ENCODE assay signal across 9 mouse cellular contexts in the genomic region with DNA sequence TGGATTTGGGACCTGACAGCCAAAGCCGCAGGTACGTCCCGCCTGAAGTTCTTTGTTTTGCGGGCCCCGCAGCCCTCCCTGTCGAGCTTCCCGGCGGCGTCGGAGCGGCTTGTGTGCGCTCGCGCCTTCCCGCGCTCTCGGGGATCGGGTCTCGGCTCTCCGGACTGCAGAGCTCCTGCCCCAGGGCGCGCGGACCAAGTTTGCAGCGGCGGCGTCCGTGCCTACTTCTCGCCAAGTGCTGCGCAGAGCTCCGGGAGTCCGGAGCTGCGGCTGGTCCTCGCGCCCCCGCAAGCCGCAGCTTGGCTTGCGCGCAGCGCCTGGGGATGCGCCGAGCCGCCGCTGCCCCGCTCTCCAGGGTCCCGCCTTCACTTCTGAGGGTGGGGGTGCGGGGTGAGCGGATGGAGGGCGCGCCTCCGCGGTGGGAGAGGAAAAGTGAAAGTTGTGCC. TPM values are rescaled to one million over a fixed set of nuclear protein-coding genes. Genes with fewer than 3 reads are reported as not detected.
DNase-seq lines count a peak whose midpoint lies in the region; ATAC-seq and TF ChIP-seq lines count a peak whose summit lies in the region.
"Had no signal": no experiment of that assay in that cellular context is flagged by ENCODE, and none has a peak within 500 bp of the region (broad histone marks: within the 10 kb centered on the region; RNA-seq: fewer than 3 reads in every experiment).

No protein-coding gene starts in this region.

- TF ChIP-seq POLR2A in cortical plate, adult 2 months (IDR thresholded peaks at IDR 0.05; ENCODE audit: extremely low read depth, insufficient read depth, low read length), result no peak
- TF ChIP-seq POLR2A in heart, adult 2 months (IDR thresholded peaks at IDR 0.05; ENCODE audit: insufficient read depth, low read depth, low read length), result no peak

- H3K9me3 ChIP-seq in kidney, embryonic 16.5 days (ENCODE audit: low read length), result no peaks in the 10 kb centered on the region
- H3K9me3 ChIP-seq in lung, postnatal 0 days (ENCODE audit: low read length), result no peaks in the 10 kb centered on the region

- ATAC-seq in kidney, embryonic 16.5 days (ENCODE audit: low FRiP score, low TSS enrichment), result peak; percentile 24
- peak; percentile 11 for ATAC-seq in lung, postnatal 0 days

- H3K4me1 ChIP-seq in cortical plate, adult 2 months (ENCODE audit: control insufficient read depth, insufficient read depth, low read length), result no peaks in the 10 kb centered on the region
- H3K4me1 ChIP-seq in heart, adult 2 months (ENCODE audit: control insufficient read depth, insufficient read depth, low read length), result no peaks in the 10 kb centered on the region; the same call in 1 of the 2 replicates
- peaks cover 37% of the 10 kb centered on the region for H3K4me1 ChIP-seq in kidney, embryonic 16.5 days (ENCODE audit: insufficient read depth, low read length)
- H3K4me1 ChIP-seq in lung, postnatal 0 days (ENCODE audit: insufficient read depth, low read depth, low read length), result no peaks in the 10 kb centered on the region; the same call in 1 of the 2 replicates

- peak; percentile 12 to 27 for DNase-seq in left cerebral cortex, adult 18-20 months (ENCODE audit: low spot score in 2 of 2)
- DNase-seq in left cerebral cortex, adult 11 months (ENCODE audit: low spot score), result no peak
- DNase-seq in heart, adult 2 months, result peak; percentile 59 to 69
- peak; percentile 52 for DNase-seq in lung, postnatal 0 days (ENCODE audit: low spot score)
- peak; percentile 64 for DNase-seq in retina, postnatal 1 day
- no peak for DNase-seq in cerebellum, adult 9-10 months

- peak overlapping the region; percentile 80 for H3K4me2 ChIP-seq in kidney, embryonic 16.5 days (replicated peaks; ENCODE audit: low read depth, low read length)
- peak overlapping the region; percentile 98 for H3K4me2 ChIP-seq in lung, postnatal 0 days (replicated peaks; ENCODE audit: low read depth, low read length)

- peak overlapping the region; percentile 87 for H3K9ac ChIP-seq in heart, adult 2 months (ENCODE audit: low read depth, low read length)
- peak overlapping the region; percentile 91 for H3K9ac ChIP-seq in kidney, embryonic 16.5 days (replicated peaks; ENCODE audit: low read length)
- peak overlapping the region; percentile 52; the same call in 1 of the 2 replicates for H3K9ac ChIP-seq in lung, postnatal 0 days (replicated peaks; ENCODE audit: low read depth)

- no peaks in the 10 kb centered on the region for H3K27me3 ChIP-seq in heart, adult 2 months (ENCODE audit: control insufficient read depth, insufficient read depth, low read length)
- no peaks in the 10 kb centered on the region for H3K27me3 ChIP-seq in kidney, embryonic 16.5 days (ENCODE audit: insufficient read depth, low read length)
- no peaks in the 10 kb centered on the region for H3K27me3 ChIP-seq in lung, postnatal 0 days (replicated peaks; ENCODE audit: insufficient read depth, low read length)

- peak overlapping the region; percentile 59; the same call in 1 of the 2 replicates for H3K27ac ChIP-seq in cortical plate, adult 2 months (ENCODE audit: insufficient read depth, low read length)
- H3K27ac ChIP-seq in heart, adult 2 months, result peak overlapping the region; percentile 60
- peak overlapping the region; percentile 97 for H3K27ac ChIP-seq in kidney, embryonic 16.5 days (ENCODE audit: low read length)
- H3K27ac ChIP-seq in lung, postnatal 0 days (ENCODE audit: low read length), result peak overlapping the region; percentile 81
- H3K27ac ChIP-seq: macrophage had no signal

- peak overlapping the region; percentile 39 for H3K4me3 ChIP-seq in cortical plate, adult 2 months (ENCODE audit: insufficient read depth, low read length)
- peak overlapping the region; percentile 60 for H3K4me3 ChIP-seq in heart, adult 2 months
- peak overlapping the region; percentile 71 for H3K4me3 ChIP-seq in kidney, embryonic 16.5 days (ENCODE audit: low read length)
- peak overlapping the region; percentile 82 for H3K4me3 ChIP-seq in lung, postnatal 0 days (ENCODE audit: low read depth, low read length)

- H3K36me3 ChIP-seq in heart, adult 2 months (ENCODE audit: control insufficient read depth, insufficient read depth, low read length), result no peaks in the 10 kb centered on the region
- no peaks in the 10 kb centered on the region for H3K36me3 ChIP-seq in kidney, embryonic 16.5 days (ENCODE audit: insufficient read depth, low read length)
- no peaks in the 10 kb centered on the region for H3K36me3 ChIP-seq in lung, postnatal 0 days (ENCODE audit: insufficient read depth, low read length)

- intact Hi-C loops in heart, adult 2 months (cut with DNase I), result loop anchor here (10.0 kb wide), 1 partner anchor 131 kb away; no protein-coding TSS in a partner anchor

- TF ChIP-seq CTCF in cortical plate, adult 2 months (IDR thresholded peaks at IDR 0.05; ENCODE audit: extremely low read depth, insufficient read depth, low read length), result no peak
- TF ChIP-seq CTCF in heart, adult 2 months (IDR thresholded peaks at IDR 0.05), result no peak
- TF ChIP-seq CTCF in lung, postnatal 0 days (IDR thresholded peaks at IDR 0.05), result no peak

- TF ChIP-seq EP300 in heart, adult 2 months (IDR thresholded peaks at IDR 0.05; ENCODE audit: insufficient read depth, low read depth, low read length), result no peak
- no peak for TF ChIP-seq EP300 in lung, postnatal 0 days (IDR thresholded peaks at IDR 0.05)

- no peaks in the 10 kb centered on the region for H3K79me2 ChIP-seq in heart, adult 2 months (replicated peaks; ENCODE audit: control insufficient read depth, insufficient read depth, low read length)

- WGBS in heart, adult 2 months, result under 1% methylated on average over 51 of the region's 51 CpGs
- 0% methylated on average over 51 of the region's 51 CpGs for WGBS in kidney, embryonic 16.5 days
- 1% methylated on average over 45 of the region's 51 CpGs for WGBS in lung, postnatal 0 days

RNA-seq across cellular contexts. Expression of a gene that starts 1.1 kb away (rescaled TPM):
- 1 to 10 TPM; 8.6 to 8.8 TPM for total RNA-seq in left cerebral cortex, adult 18-20 months (2021)
- 3.9 and 4.0 TPM in 2 replicates for polyA plus RNA-seq in cortical plate, adult 2 months (2012; rRNA removed)
- 1 to 10 TPM; 1.8 to 1.9 TPM for total RNA-seq in heart, adult 2 months (2021)
- polyA plus RNA-seq in heart, adult 2 months (2012; rRNA removed), result 1.3 and 2.5 TPM in 2 replicates
- polyA plus RNA-seq in kidney, embryonic 16.5 days (2015; fragmentation: Nextera tagmentation; extraction: Ambion mirVana), result 11.6 and 12.5 TPM in 2 replicates
- 3.5 and 3.8 TPM in 2 replicates for polyA plus RNA-seq in lung, postnatal 0 days (2015; fragmentation: Nextera tagmentation; extraction: Ambion mirVana)
- polyA plus RNA-seq: macrophage had no signal

Comparison
In these comparisons a context has a peak if more than half of its experiments do, and no peak if none do; other contexts are left out.
1. DNase-seq: peak in left cerebral cortex, adult 18-20 months (2 of 2), heart, adult 2 months (2 of 2), lung, postnatal 0 days (single experiment) and retina, postnatal 1 day (single experiment); none in left cerebral cortex, adult 11 months (single experiment) and cerebellum, adult 9-10 months (single experiment).
2. Peak in every context shown above with its lines, with median percentiles within 50 percentile points of each other: H3K27ac ChIP-seq, H3K4me3 ChIP-seq and H3K9ac ChIP-seq.